Mouse (Mus musculus): ENCODE measurements around the gene Slc22a3.
A peak's percentile ranks its signal among the peaks of the same experiment; 100 is the strongest.

The Slc22a3 gene

GRCm38 (mm10) chr17:12467642-12468041 lies 39.9 kb downstream of the Slc22a3 start:
- DNase-seq (ENCODE audit: low read depth, low spot score), result no peak

- no peak for DNase-seq (ENCODE audit: low read depth, low spot score)
Observed at GRCm38 (mm10) chr17:12466501-12467000, 41.0 kb downstream of the Slc22a3 start.

GRCm38 (mm10) chr17:12461168-12461567 lies 46.3 kb downstream of the Slc22a3 start:
- no peak for DNase-seq (ENCODE audit: low read depth, low spot score)

- DNase-seq (ENCODE audit: low read depth, low spot score), result no peak
Observed at GRCm38 (mm10) chr17:12455143-12455790, 52.2 kb downstream of the Slc22a3 start.

GRCm38 (mm10) chr17:12453691-12454090 lies 53.8 kb downstream of the Slc22a3 start:
- no peak for DNase-seq (ENCODE audit: low read depth, low spot score)

- no peak for DNase-seq (ENCODE audit: low read depth, low spot score)
Observed at GRCm38 (mm10) chr17:12452862-12453531, 54.5 kb downstream of the Slc22a3 start.

GRCm38 (mm10) chr17:12451234-12451633 lies 56.3 kb downstream of the Slc22a3 start:
- DNase-seq (ENCODE audit: low read depth, low spot score), result no peak

- no peak for DNase-seq (ENCODE audit: low read depth, low spot score)
Observed at GRCm38 (mm10) chr17:12444561-12444960, 62.9 kb downstream of the Slc22a3 start.

- DNase-seq (ENCODE audit: low read depth, low spot score), result no peak
Observed at GRCm38 (mm10) chr17:12437771-12438170, 69.7 kb downstream of the Slc22a3 start.

GRCm38 (mm10) chr17:12431707-12432106 lies 75.8 kb downstream of the Slc22a3 start:
- no peak for DNase-seq (ENCODE audit: low read depth, low spot score)

GRCm38 (mm10) chr17:12428369-12428768 lies 79.1 kb downstream of the Slc22a3 start:
- no peak for DNase-seq (ENCODE audit: low read depth, low spot score)

- no peak for DNase-seq (ENCODE audit: low read depth, low spot score)
Observed at GRCm38 (mm10) chr17:12427156-12427555, 80.3 kb downstream of the Slc22a3 start.

- no peak for DNase-seq (ENCODE audit: low read depth, low spot score)
Observed at GRCm38 (mm10) chr17:12422143-12422542, 85.4 kb downstream of the Slc22a3 start.

- DNase-seq (ENCODE audit: low read depth, low spot score), result no peak
Observed at GRCm38 (mm10) chr17:12420886-12421574, 86.5 kb downstream of the Slc22a3 start.

GRCm38 (mm10) chr17:12419491-12420079 lies 87.9 kb downstream of the Slc22a3 start:
- DNase-seq (ENCODE audit: low read depth, low spot score), result no peak

- peak; percentile 33 for DNase-seq (ENCODE audit: low read depth, low spot score)
Observed at GRCm38 (mm10) chr17:12416250-12416895, 91.1 kb downstream of the Slc22a3 start.

- no peak for DNase-seq (ENCODE audit: low read depth, low spot score)
Observed at GRCm38 (mm10) chr17:12415741-12416140, 91.8 kb downstream of the Slc22a3 start.

GRCm38 (mm10) chr17:12415031-12415735 lies 92.3 kb downstream of the Slc22a3 start:
- DNase-seq (ENCODE audit: low read depth, low spot score), result no peak

- no peak for DNase-seq (ENCODE audit: low read depth, low spot score)
Observed at GRCm38 (mm10) chr17:12412891-12413237, 94.6 kb downstream of the Slc22a3 start.

- DNase-seq (ENCODE audit: low read depth, low spot score), result no peak
Observed at GRCm38 (mm10) chr17:12412181-12412890, 95.2 kb downstream of the Slc22a3 start.

Data from retina, adult 2 months (tissue).